In the genomic region with DNA sequence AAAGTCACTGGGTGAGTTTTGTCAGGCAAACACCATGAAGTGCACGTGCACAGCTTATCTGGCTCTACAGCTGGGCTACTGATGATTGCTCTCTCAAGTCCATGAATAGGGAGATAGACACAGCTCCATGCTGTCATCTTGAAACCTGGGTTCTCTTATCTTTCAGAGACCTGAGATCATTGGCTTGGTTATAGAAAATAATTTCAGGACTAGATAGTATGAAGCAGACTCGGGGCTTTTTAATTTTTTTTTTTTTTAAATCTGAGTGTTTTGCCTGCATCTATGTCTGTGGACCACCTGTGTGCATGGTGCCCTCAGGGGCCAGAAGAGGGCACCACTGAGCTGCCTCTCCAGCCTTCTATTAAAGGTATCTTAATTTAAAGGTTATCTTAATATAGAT, we compare ENCODE assay signal across 9 mouse cellular contexts. TPM values are rescaled to one million over a fixed set of nuclear protein-coding genes. Genes with fewer than 3 reads are reported as not detected.
A peak's percentile ranks its signal among the peaks of the same experiment; 100 is the strongest.
DNase-seq lines count a peak whose midpoint lies in the region; ATAC-seq and TF ChIP-seq lines count a peak whose summit lies in the region.
"Had no signal": no experiment of that assay in that cellular context is flagged by ENCODE, and none has a peak within 500 bp of the region (broad histone marks: within the 10 kb centered on the region; RNA-seq: fewer than 3 reads in every experiment).

No protein-coding gene starts in this region.

- H3K4me1 ChIP-seq in heart, postnatal 0 days (ENCODE audit: control insufficient read depth, insufficient read depth) = peaks cover 7% of the 10 kb centered on the region; the same call in 1 of the 2 replicates
- peaks cover 16% of the 10 kb centered on the region for H3K4me1 ChIP-seq in G1E (ENCODE audit: insufficient read depth, low read depth, low read length)
- H3K4me1 ChIP-seq in intestine, postnatal 0 days (replicated peaks; ENCODE audit: control insufficient read depth, insufficient read depth, low read length) = no peaks in the 10 kb centered on the region
- H3K4me1 ChIP-seq in midbrain, embryonic 13.5 days (replicated peaks) = no peaks in the 10 kb centered on the region

- H3K27ac ChIP-seq in heart, postnatal 0 days (ENCODE audit: low read depth) = 0 out of 2 replicates have a peak overlapping the region, but pooled peaks have one; percentile 70
- no peak overlapping the region for H3K27ac ChIP-seq in intestine, postnatal 0 days (ENCODE audit: low read depth, low read length)
- no peak overlapping the region for H3K27ac ChIP-seq in midbrain, embryonic 13.5 days

- no peak for ATAC-seq in heart, postnatal 0 days (ENCODE audit: insufficient read depth, low read depth)
- ATAC-seq in G1E (ENCODE audit: extremely low read depth, insufficient number of reproducible peaks, low FRiP score, poor library complexity, severe bottlenecking) = peak; percentile 75
- no peak for ATAC-seq in intestine, postnatal 0 days
- no peak for ATAC-seq in midbrain, embryonic 13.5 days
- ATAC-seq in monocyte, adult 5-6 weeks (replicated peaks; ENCODE audit: insufficient number of reproducible peaks, low FRiP score, low TSS enrichment, poor library complexity, severe bottlenecking) = no peak

- DNase-seq in heart, postnatal 0 days (ENCODE audit: low spot score) = peak; percentile 30
- no peak for DNase-seq in heart, adult 9 months (ENCODE audit: low spot score in 2 of 2)
- DNase-seq in 416B (ENCODE audit: low read depth) (peak; percentile 24), G1E (ENCODE audit: low spot score) (peak; percentile 18)
- peak; percentile 55 for DNase-seq in thymus, postnatal 14 days

- H3K27me3 ChIP-seq in heart, postnatal 0 days (ENCODE audit: control insufficient read depth, insufficient read depth, low read length) = no peaks in the 10 kb centered on the region
- no peaks in the 10 kb centered on the region for H3K27me3 ChIP-seq in G1E (ENCODE audit: insufficient read depth, low read length)
- H3K27me3 ChIP-seq in intestine, postnatal 0 days (replicated peaks; ENCODE audit: control insufficient read depth, insufficient read depth, low read length) = no peaks in the 10 kb centered on the region
- no peaks in the 10 kb centered on the region for H3K27me3 ChIP-seq in midbrain, embryonic 13.5 days

- H3K4me3 ChIP-seq in heart, postnatal 0 days (ENCODE audit: low read depth, low read length) = no peak overlapping the region
- no peak overlapping the region for H3K4me3 ChIP-seq in G1E (ENCODE audit: low read depth, low read length)
- no peak overlapping the region for H3K4me3 ChIP-seq in intestine, postnatal 0 days (ENCODE audit: low read depth, low read length)
- H3K4me3 ChIP-seq in midbrain, embryonic 13.5 days (replicated peaks) = no peak overlapping the region
- H3K4me3 ChIP-seq: erythroblast, embryonic 14.5 days had no signal

- TF ChIP-seq CTCF in heart, postnatal 0 days (IDR thresholded peaks at IDR 0.05; ENCODE audit: low read depth) = peak; percentile 58
- TF ChIP-seq CTCF in G1E (IDR thresholded peaks at IDR 0.05; ENCODE audit: low read depth, low read length) = no peak
- TF ChIP-seq CTCF in intestine, postnatal 0 days (IDR thresholded peaks at IDR 0.05; ENCODE audit: low read depth) = peak; percentile 65

- H3K4me2 ChIP-seq in heart, postnatal 0 days (ENCODE audit: low read depth, low read length) = no peak overlapping the region
- H3K4me2 ChIP-seq in intestine, postnatal 0 days (replicated peaks; ENCODE audit: low read depth) = no peak overlapping the region
- no peak overlapping the region for H3K4me2 ChIP-seq in midbrain, embryonic 13.5 days (replicated peaks)

- 8% methylated on average over 2 of the region's 2 CpGs for WGBS in heart, postnatal 0 days
- WGBS in intestine, postnatal 0 days = 14% methylated on average over 2 of the region's 2 CpGs
- 34% methylated on average over 2 of the region's 2 CpGs for WGBS in midbrain, embryonic 13.5 days

- TF ChIP-seq EP300 in heart, postnatal 0 days (IDR thresholded peaks at IDR 0.05; ENCODE audit: low read depth) = no peak

- no peaks in the 10 kb centered on the region for H3K9me3 ChIP-seq in heart, postnatal 0 days (replicated peaks; ENCODE audit: control insufficient read depth, low read length)
- H3K9me3 ChIP-seq in G1E (replicated peaks) = no peaks in the 10 kb centered on the region
- H3K9me3 ChIP-seq in intestine, postnatal 0 days (ENCODE audit: control insufficient read depth) = no peaks in the 10 kb centered on the region
- H3K9me3 ChIP-seq in midbrain, embryonic 13.5 days = no peaks in the 10 kb centered on the region

- no peak overlapping the region for H3K9ac ChIP-seq in heart, postnatal 0 days (replicated peaks; ENCODE audit: low read depth, low read length)
- no peak overlapping the region for H3K9ac ChIP-seq in intestine, postnatal 0 days (ENCODE audit: low read depth, low read length)
- H3K9ac ChIP-seq in midbrain, embryonic 13.5 days (replicated peaks) = no peak overlapping the region

- peaks cover 20% of the 10 kb centered on the region for H3K36me3 ChIP-seq in heart, postnatal 0 days (replicated peaks; ENCODE audit: control insufficient read depth, insufficient read depth, low read length)
- H3K36me3 ChIP-seq in G1E (replicated peaks) = peaks cover 35% of the 10 kb centered on the region
- H3K36me3 ChIP-seq in intestine, postnatal 0 days (ENCODE audit: control insufficient read depth, insufficient read depth) = peaks cover 17% of the 10 kb centered on the region
- peaks cover 32% of the 10 kb centered on the region for H3K36me3 ChIP-seq in midbrain, embryonic 13.5 days

RNA-seq across cellular contexts. Expression of a gene that starts 23.9 kb away (rescaled TPM):
- 53.6 and 96.9 TPM in 2 replicates for total RNA-seq in heart, postnatal 0 days (2014; rRNA removed; ENCODE audit: low replicate concordance)
- 115 and 126 TPM in 2 replicates for polyA plus RNA-seq in heart, postnatal 0 days (2015; fragmentation: Nextera tagmentation; extraction: Ambion mirVana)
- total RNA-seq in G1E (2014; fragmentation: Nextera tagmentation) = 168 and 175 TPM in 2 replicates
- 144 and 160 TPM in 2 replicates for total RNA-seq in G1E (2017)
- polyA plus RNA-seq in G1E (2012) = 373 and 391 TPM in 2 replicates
- polyA plus RNA-seq in intestine, postnatal 0 days (2015; fragmentation: Nextera tagmentation; extraction: Ambion mirVana) = 73.1 and 80.0 TPM in 2 replicates
- 370 and 402 TPM in 2 replicates for polyA plus RNA-seq in midbrain, embryonic 13.5 days (2015; fragmentation: Nextera tagmentation; extraction: Ambion mirVana)
- 270 to 349 TPM (median 329 TPM) in 3 replicates for total RNA-seq in monocyte, adult 5-6 weeks (2017)

RNA-seq across cellular contexts. Expression of a gene that starts 36.9 kb away (rescaled TPM):
- total RNA-seq in heart, postnatal 0 days (2014; rRNA removed; ENCODE audit: low replicate concordance) = 4.5 and 5.7 TPM in 2 replicates
- polyA plus RNA-seq in heart, postnatal 0 days (2015; fragmentation: Nextera tagmentation; extraction: Ambion mirVana) = 6.9 and 7.9 TPM in 2 replicates
- not detected in 2 replicates for total RNA-seq in G1E (2014; fragmentation: Nextera tagmentation)
- total RNA-seq in G1E (2017) = 0.05 and 0.17 TPM in 2 replicates
- not detected in 2 replicates for polyA plus RNA-seq in G1E (2012)
- 0.42 and 0.61 TPM in 2 replicates for polyA plus RNA-seq in intestine, postnatal 0 days (2015; fragmentation: Nextera tagmentation; extraction: Ambion mirVana)
- polyA plus RNA-seq in midbrain, embryonic 13.5 days (2015; fragmentation: Nextera tagmentation; extraction: Ambion mirVana) = 2.4 TPM in 2 replicates
- total RNA-seq in monocyte, adult 5-6 weeks (2017) = 0.64 to 3.8 TPM (median 1.7 TPM) in 3 replicates

RNA-seq across cellular contexts. Expression of a gene that starts 52.1 kb away (rescaled TPM):
- 0.73 TPM in 1 of 2 replicates, not detected in the other for total RNA-seq in heart, postnatal 0 days (2014; rRNA removed; ENCODE audit: low replicate concordance)
- 0.11 TPM in 2 replicates for polyA plus RNA-seq in heart, postnatal 0 days (2015; fragmentation: Nextera tagmentation; extraction: Ambion mirVana)
- not detected in 2 replicates for total RNA-seq in G1E (2014; fragmentation: Nextera tagmentation)
- total RNA-seq in G1E (2017) = 0.11 TPM in 1 of 2 replicates, not detected in the other
- not detected in 2 replicates for polyA plus RNA-seq in G1E (2012)
- 0.14 TPM in 1 of 2 replicates, not detected in the other for polyA plus RNA-seq in intestine, postnatal 0 days (2015; fragmentation: Nextera tagmentation; extraction: Ambion mirVana)
- polyA plus RNA-seq in midbrain, embryonic 13.5 days (2015; fragmentation: Nextera tagmentation; extraction: Ambion mirVana) = not detected in 2 replicates
- 13.3 to 31.2 TPM (median 29.2 TPM) in 3 replicates for total RNA-seq in monocyte, adult 5-6 weeks (2017)
- polyA plus RNA-seq: erythroblast, embryonic 14.5 days had no signal

Comparison
In these comparisons a context has a peak if more than half of its experiments do, and no peak if none do; other contexts are left out.
1. DNase-seq: peak in heart, postnatal 0 days (single experiment), 416B (single experiment), G1E (single experiment) and thymus, postnatal 14 days (single experiment); none in heart, adult 9 months (0 of 2).